ENCODE assay signal across 9 mouse cellular contexts in genomic region chr17:84258638-84259261, GRCm38 (mm10).
DNase-seq lines count a peak whose midpoint lies in the region; ATAC-seq lines count a peak whose summit lies in the region.
"Had no signal": no experiment of that assay in that cellular context is flagged by ENCODE, and none has a peak within 500 bp of the region (broad histone marks: within the 10 kb centered on the region; RNA-seq: fewer than 3 reads in every experiment).

No protein-coding gene starts in this region.

- no peaks in the 10 kb centered on the region for H3K27me3 ChIP-seq in kidney, embryonic 14.5 days (ENCODE audit: control insufficient read depth, insufficient read depth, low read length)
- H3K27me3 ChIP-seq in embryonic facial prominence, embryonic 12.5 days = no peaks in the 10 kb centered on the region
- no peaks in the 10 kb centered on the region for H3K27me3 ChIP-seq in hindbrain, embryonic 15.5 days

- 53% methylated on average over 4 of the region's 4 CpGs for WGBS in kidney, embryonic 14.5 days
- 55% methylated on average over 4 of the region's 4 CpGs for WGBS in embryonic facial prominence, embryonic 12.5 days
- WGBS in hindbrain, embryonic 15.5 days = 42% methylated on average over 4 of the region's 4 CpGs

- H3K4me1 ChIP-seq in kidney, embryonic 14.5 days (ENCODE audit: control insufficient read depth, insufficient read depth, low read length) = peaks cover 35% of the 10 kb centered on the region
- peaks cover 16% of the 10 kb centered on the region for H3K4me1 ChIP-seq in embryonic facial prominence, embryonic 12.5 days
- H3K4me1 ChIP-seq in hindbrain, embryonic 15.5 days (replicated peaks) = peaks cover 13% of the 10 kb centered on the region

- H3K4me2 ChIP-seq in kidney, embryonic 14.5 days (replicated peaks; ENCODE audit: low read depth, low read length) = no peak overlapping the region
- H3K4me2 ChIP-seq in embryonic facial prominence, embryonic 12.5 days (replicated peaks) = no peak overlapping the region
- H3K4me2 ChIP-seq in hindbrain, embryonic 15.5 days = no peak overlapping the region

- intact Hi-C loops in gastrocnemius, postnatal 14 days (cut with DNase I; ENCODE audit: low total_unique reads) = no loop called here

- H3K4me3 ChIP-seq in kidney, embryonic 14.5 days (ENCODE audit: low read length) = no peak overlapping the region
- H3K4me3 ChIP-seq in embryonic facial prominence, embryonic 12.5 days = no peak overlapping the region
- H3K4me3 ChIP-seq in hindbrain, embryonic 15.5 days = no peak overlapping the region

- no peaks in the 10 kb centered on the region for H3K36me3 ChIP-seq in kidney, embryonic 14.5 days (ENCODE audit: control insufficient read depth, insufficient read depth, low read length)
- H3K36me3 ChIP-seq in embryonic facial prominence, embryonic 12.5 days = no peaks in the 10 kb centered on the region
- H3K36me3 ChIP-seq in hindbrain, embryonic 15.5 days = no peaks in the 10 kb centered on the region

- no peak for ATAC-seq in kidney, embryonic 14.5 days (ENCODE audit: low FRiP score, low TSS enrichment)
- no peak for ATAC-seq in embryonic facial prominence, embryonic 12.5 days (ENCODE audit: insufficient number of reproducible peaks, insufficient read depth, low FRiP score, low TSS enrichment)
- ATAC-seq in hindbrain, embryonic 15.5 days (ENCODE audit: low FRiP score, low read depth) = no peak
- peak; percentile 20; the same call in 1 of the 2 replicates for ATAC-seq in megakaryocyte progenitor cell, adult 5-6 weeks (replicated peaks; ENCODE audit: poor library complexity)

- H3K9me3 ChIP-seq in kidney, embryonic 14.5 days (ENCODE audit: control insufficient read depth, low read length) = no peaks in the 10 kb centered on the region
- no peaks in the 10 kb centered on the region for H3K9me3 ChIP-seq in embryonic facial prominence, embryonic 12.5 days
- H3K9me3 ChIP-seq in hindbrain, embryonic 15.5 days = no peaks in the 10 kb centered on the region
- H3K9me3 ChIP-seq: G1E had no signal

- H3K9ac ChIP-seq in kidney, embryonic 14.5 days (ENCODE audit: low read depth, low read length) = no peak overlapping the region
- no peak overlapping the region for H3K9ac ChIP-seq in embryonic facial prominence, embryonic 12.5 days
- no peak overlapping the region for H3K9ac ChIP-seq in hindbrain, embryonic 15.5 days

- no peak for DNase-seq in kidney, adult 8-10 months
- DNase-seq in thymus, postnatal 25 days = no peak
- DNase-seq in gastrocnemius, postnatal 14 days = no peak
- DNase-seq in lung, postnatal 36 days = no peak

- H3K27ac ChIP-seq in kidney, embryonic 14.5 days (ENCODE audit: low read depth, low read length) = peak overlapping the region; percentile 67
- H3K27ac ChIP-seq in embryonic facial prominence, embryonic 12.5 days = 0 out of 2 replicates have a peak overlapping the region, but pooled peaks have one; percentile 17
- peak overlapping the region; percentile 31; the same call in 1 of the 2 replicates for H3K27ac ChIP-seq in hindbrain, embryonic 15.5 days (replicated peaks)

Comparison
In these comparisons a context has a peak if more than half of its experiments do, and no peak if none do; other contexts are left out.
1. H3K27ac ChIP-seq: peak in every context shown above with its lines; median percentile 67 in kidney, embryonic 14.5 days; 31 in hindbrain, embryonic 15.5 days; 17 in embryonic facial prominence, embryonic 12.5 days.